In genomic region chr2:131063404-131063864, GRCm38 (mm10) we compare ENCODE assay signal across 8 mouse cellular contexts. TPM values are rescaled to one million over a fixed set of nuclear protein-coding genes. Genes with fewer than 3 reads are reported as not detected.
A peak's percentile ranks its signal among the peaks of the same experiment; 100 is the strongest.
DNase-seq lines count a peak whose midpoint lies in the region; ATAC-seq and TF ChIP-seq lines count a peak whose summit lies in the region.

TSS of gene Adam33 (minus strand) at chr2:131063814.

- intact Hi-C loops in left cerebral cortex, postnatal 4 days (cut with DNase I) = no loop called here

- no peak for DNase-seq in layer of hippocampus, adult 2 months (ENCODE audit: low spot score in 2 of 2)
- no peak for DNase-seq in layer of hippocampus, adult 11-12 months (ENCODE audit: low spot score)
- DNase-seq in right cerebral cortex, postnatal 10 days (ENCODE audit: low spot score in 2 of 2) = no peak
- no peak for DNase-seq in c-Kit-positive CD71-positive TER-119-positive erythroid progenitor cells, embryonic 14.5 days (ENCODE audit: low spot score)
- no peak for DNase-seq in left cerebral cortex, postnatal 4 days

- 3% methylated on average over 23 of the region's 27 CpGs for WGBS in heart, embryonic 16.5 days
- 4% methylated on average over 20 of the region's 27 CpGs for WGBS in liver, embryonic 15.5 days (ENCODE audit: insufficient replicate concordance)

- ATAC-seq in heart, embryonic 16.5 days (replicated peaks; ENCODE audit: extremely low read depth, insufficient read depth, low FRiP score) = no peak; the same call in 1 of the 2 replicates
- ATAC-seq in liver, embryonic 15.5 days (ENCODE audit: insufficient read depth) = no peak

- TF ChIP-seq POLR2A in cortical plate, adult 2 months (IDR thresholded peaks at IDR 0.05; ENCODE audit: extremely low read depth, insufficient read depth, low read length) = no peak

- H3K27ac ChIP-seq in layer of hippocampus, adult 2 months = no peak within 1 kb of the TSS
- no peak within 1 kb of the TSS for H3K27ac ChIP-seq in cortical plate, adult 2 months (ENCODE audit: insufficient read depth, low read length)
- H3K27ac ChIP-seq in heart, embryonic 16.5 days (ENCODE audit: low read length) = no peak within 1 kb of the TSS
- no peak within 1 kb of the TSS for H3K27ac ChIP-seq in liver, embryonic 15.5 days (replicated peaks)

- H3K9me3 ChIP-seq in heart, embryonic 16.5 days (replicated peaks; ENCODE audit: control insufficient read depth, low read length) = no peaks in the 10 kb centered on the region
- no peaks in the 10 kb centered on the region for H3K9me3 ChIP-seq in liver, embryonic 15.5 days (replicated peaks)

- peak within 1 kb of the TSS; percentile 54 for H3K4me2 ChIP-seq in heart, embryonic 16.5 days (ENCODE audit: low read depth, low read length)
- H3K4me2 ChIP-seq in liver, embryonic 15.5 days = peak within 1 kb of the TSS; percentile 38

- TF ChIP-seq CTCF in layer of hippocampus, adult 2 months (conservative IDR thresholded peaks at IDR 0.05) = no peak
- no peak for TF ChIP-seq CTCF in cortical plate, adult 2 months (IDR thresholded peaks at IDR 0.05; ENCODE audit: extremely low read depth, insufficient read depth, low read length)

- no peaks in the 10 kb centered on the region for H3K36me3 ChIP-seq in heart, embryonic 16.5 days (ENCODE audit: control insufficient read depth, insufficient read depth)
- H3K36me3 ChIP-seq in liver, embryonic 15.5 days (replicated peaks) = no peaks in the 10 kb centered on the region

- peaks cover 13% of the 10 kb centered on the region; the same call in 1 of the 2 replicates for H3K27me3 ChIP-seq in heart, embryonic 16.5 days (ENCODE audit: control insufficient read depth, insufficient read depth, low read length)
- peaks cover 90% of the 10 kb centered on the region for H3K27me3 ChIP-seq in liver, embryonic 15.5 days

- H3K4me3 ChIP-seq in layer of hippocampus, adult 2 months = peak within 1 kb of the TSS; percentile 28
- H3K4me3 ChIP-seq in cortical plate, adult 2 months (ENCODE audit: insufficient read depth, low read length) = no peak within 1 kb of the TSS
- H3K4me3 ChIP-seq in heart, embryonic 16.5 days (ENCODE audit: low read length) = peak within 1 kb of the TSS; percentile 26
- no peak within 1 kb of the TSS for H3K4me3 ChIP-seq in liver, embryonic 15.5 days (replicated peaks)

- peaks cover 3% of the 10 kb centered on the region; the same call in 1 of the 2 replicates for H3K4me1 ChIP-seq in cortical plate, adult 2 months (ENCODE audit: control insufficient read depth, insufficient read depth, low read length)
- peaks cover 31% of the 10 kb centered on the region for H3K4me1 ChIP-seq in heart, embryonic 16.5 days (ENCODE audit: control insufficient read depth, insufficient read depth, low read length)
- H3K4me1 ChIP-seq in liver, embryonic 15.5 days (replicated peaks) = peaks cover 4% of the 10 kb centered on the region; the same call in 1 of the 2 replicates

- peak within 1 kb of the TSS; percentile 57 for H3K9ac ChIP-seq in heart, embryonic 16.5 days (ENCODE audit: low read length)
- H3K9ac ChIP-seq in liver, embryonic 15.5 days = no peak within 1 kb of the TSS

RNA-seq across cellular contexts. Expression of gene Adam33, which starts in this region (rescaled TPM):
- under 1 TPM; 0.59 to 0.76 TPM for total RNA-seq in layer of hippocampus, adult 2 months (2021)
- 21.0 and 21.7 TPM in 2 replicates for polyA plus RNA-seq in cortical plate, adult 2 months (2012; rRNA removed)
- 16.9 and 17.3 TPM in 2 replicates for polyA plus RNA-seq in heart, embryonic 16.5 days (2015; fragmentation: Nextera tagmentation; extraction: Ambion mirVana)
- 0.62 and 0.86 TPM in 2 replicates for polyA plus RNA-seq in liver, embryonic 15.5 days (2015; fragmentation: Nextera tagmentation; extraction: Ambion mirVana)
- total RNA-seq in left cerebral cortex, postnatal 4 days (2021) = 1 to 10 TPM; 1.0 to 1.4 TPM

Comparison
In these comparisons a context has a peak if more than half of its experiments do, and no peak if none do; other contexts are left out.
1. H3K4me3 ChIP-seq: peak in layer of hippocampus, adult 2 months (single experiment) and heart, embryonic 16.5 days (single experiment); none in cortical plate, adult 2 months (single experiment) and liver, embryonic 15.5 days (single experiment).